Mouse (Mus musculus) thymus, postnatal 0 days (tissue): ENCODE measurements around the gene Olfr1315-ps1. TPM values are rescaled to one million over a fixed set of nuclear protein-coding genes. Genes with fewer than 3 reads are reported as not detected.

Experiments used
- DNase-seq: peaks from one replicate; pipeline ENCODE4 v3.0.0-alpha.2; 2015; ENCODE audit warnings: low spot score
- polyA plus RNA-seq: library from polyadenylated mRNA; unstranded; fragments of >200 nt; fragmentation: Nextera tagmentation; extraction: Ambion mirVana; gene quantifications from 2 replicates; pipeline ENCODE4 v1.2.1, GENCODE M21; 2015

Gene Olfr1315-ps1
- polyA plus RNA-seq: not detected in 2 replicates

GRCm38 (mm10) chr2:112115340-112115739 is at the start of gene Olfr1315-ps1:
TSS of gene Olfr1315-ps1 (minus strand) at chr2:112115440.
- DNase-seq: no peak

GRCm38 (mm10) chr2:112153898-112154297 is 38.7 kb upstream of the Olfr1315-ps1 start, which contains the start of gene Olfr1318:
TSS of gene Olfr1318 (plus strand) at chr2:112154198.
- DNase-seq: no peak

- no peak for DNase-seq
Observed at GRCm38 (mm10) chr2:112140029-112140428, 24.8 kb upstream of the Olfr1315-ps1 start, which contains the start of gene Olfr1317. TSS of gene Olfr1317 (plus strand) at chr2:112140329.

- no peak for DNase-seq
Observed at GRCm38 (mm10) chr2:112134877-112135276, 19.6 kb upstream of the Olfr1315-ps1 start, which contains the start of gene Olfr1316. TSS of gene Olfr1316 (minus strand) at chr2:112134977.

- no peak for DNase-seq
Observed at GRCm38 (mm10) chr2:112096681-112097080, 18.6 kb downstream of the Olfr1315-ps1 start, which contains the start of gene Olfr1314. TSS of gene Olfr1314 (minus strand) at chr2:112096781.

- no peak for DNase-seq
Observed at GRCm38 (mm10) chr2:112077743-112078142, 37.5 kb downstream of the Olfr1315-ps1 start, which contains the start of gene Olfr1313. TSS of gene Olfr1313 (minus strand) at chr2:112077843.

Other genes with a start within 250 kb of the Olfr1315-ps1 start
- gene Olfr1305, start 238.3 kb downstream of the Olfr1315-ps1 start, polyA plus RNA-seq: not detected in 2 replicates
- gene Olfr1306, start 199.2 kb downstream of the Olfr1315-ps1 start, polyA plus RNA-seq: not detected in 2 replicates
- gene Olfr1307, start 166.0 kb downstream of the Olfr1315-ps1 start, polyA plus RNA-seq: not detected in 2 replicates
- gene Olfr1308, start 150.5 kb downstream of the Olfr1315-ps1 start, polyA plus RNA-seq: not detected in 2 replicates
- not detected in 2 replicates for gene Olfr1309, start 125.2 kb downstream of the Olfr1315-ps1 start, polyA plus RNA-seq
- gene Olfr1310, start 102.7 kb downstream of the Olfr1315-ps1 start, polyA plus RNA-seq: not detected in 2 replicates
- not detected in 2 replicates for gene Olfr1311, start 91.0 kb downstream of the Olfr1315-ps1 start, polyA plus RNA-seq
- gene Olfr1312, start 65.2 kb downstream of the Olfr1315-ps1 start, polyA plus RNA-seq: not detected in 2 replicates
- gene Olfr1313, start 37.6 kb downstream of the Olfr1315-ps1 start, polyA plus RNA-seq: not detected in 2 replicates
- gene Olfr1314, start 18.7 kb downstream of the Olfr1315-ps1 start, polyA plus RNA-seq: not detected in 2 replicates
- gene Olfr1316, start 19.5 kb upstream of the Olfr1315-ps1 start, polyA plus RNA-seq: not detected in 2 replicates
- not detected in 2 replicates for gene Olfr1317, start 24.9 kb upstream of the Olfr1315-ps1 start, polyA plus RNA-seq
- 0.09 TPM in 1 of 2 replicates, not detected in the other for gene Olfr1318, start 38.8 kb upstream of the Olfr1315-ps1 start, polyA plus RNA-seq
- gene Lpcat4, start 124.0 kb upstream of the Olfr1315-ps1 start, polyA plus RNA-seq: 8.1 and 11.4 TPM in 2 replicates
- gene Nutm1, start 143.9 kb upstream of the Olfr1315-ps1 start, polyA plus RNA-seq: 0.04 and 0.08 TPM in 2 replicates
- 283 and 333 TPM in 2 replicates for gene Nop10, start 146.5 kb upstream of the Olfr1315-ps1 start, polyA plus RNA-seq
- 15.8 and 19.4 TPM in 2 replicates for gene Slc12a6, start 150.4 kb upstream of the Olfr1315-ps1 start, polyA plus RNA-seq
- gene Gm21985, start 150.9 kb upstream of the Olfr1315-ps1 start, polyA plus RNA-seq: not detected in 2 replicates